11 mouse cellular contexts compared by ENCODE assay signal in the genomic region with DNA sequence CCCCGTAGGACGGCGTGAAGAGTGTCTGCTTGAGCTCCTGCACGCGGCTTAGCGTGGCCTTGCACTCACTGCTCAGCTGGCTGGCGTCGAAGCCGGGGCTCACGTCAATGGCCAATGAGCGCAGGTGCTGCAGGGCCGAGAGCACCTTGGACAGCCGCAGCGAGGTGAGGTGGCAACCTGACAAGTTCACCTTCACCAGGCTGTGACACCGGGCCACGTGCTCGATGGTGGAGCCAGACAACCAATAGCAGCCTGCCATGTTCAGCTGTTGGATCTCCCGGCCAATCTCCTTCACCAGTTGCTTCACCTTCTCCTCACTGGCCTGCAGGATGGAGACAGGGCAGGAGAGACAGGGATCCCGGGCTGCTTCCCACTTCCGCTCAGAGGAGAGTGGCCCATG.
"Had no signal": no experiment of that assay in that cellular context is flagged by ENCODE, and none has a peak within 500 bp of the region (broad histone marks: within the 10 kb centered on the region; RNA-seq: fewer than 3 reads in every experiment).

No protein-coding gene starts in this region.

- H3K4me3 ChIP-seq: limb, embryonic 10.5 days; liver, embryonic 15.5 days; midbrain, embryonic 15.5 days had no signal

- H3K9me3 ChIP-seq: limb, embryonic 10.5 days; liver, embryonic 15.5 days; midbrain, embryonic 15.5 days had no signal

- DNase-seq: kidney, postnatal 14 days; lung, adult 2 months; lung, postnatal 36 days; right cerebral cortex, postnatal 4 days; spleen, adult 18-20 months; thymus, adult 18-20 months; thymus, postnatal 25 days had no signal

- H3K27me3 ChIP-seq: liver, embryonic 15.5 days; midbrain, embryonic 15.5 days had no signal

- ATAC-seq: lung, postnatal 0 days; midbrain, embryonic 15.5 days had no signal
